Mouse (Mus musculus) mesoderm, embryonic 11.5 days (tissue): Measurements from ENCODE around the gene Trpc2.
A peak's percentile ranks its signal among the peaks of the same experiment; 100 is the strongest.
"Not testable (repeated sequence)": the region's sequence is repeated elsewhere in the genome, so short reads cannot be mapped to it uniquely, and the experiment has no call there.

Experiments
- DNase-seq: peaks from one replicate; pipeline ENCODE4 v3.0.0-alpha.2; 2012; ENCODE audit warnings: low read depth, low spot score

The Trpc2 gene

GRCm38 (mm10) chr7:102082816-102083215, at the start of gene Trpc2:
Trpc2 (plus strand) TSS chr7:102083116.
- DNase-seq = no peak

GRCm38 (mm10) chr7:102034904-102035303, 48.0 kb upstream of the Trpc2 start:
- DNase-seq = no peak

GRCm38 (mm10) chr7:102035534-102035933, 47.4 kb upstream of the Trpc2 start:
- DNase-seq = no peak

GRCm38 (mm10) chr7:102037318-102037717, 45.6 kb upstream of the Trpc2 start:
- DNase-seq = no peak

GRCm38 (mm10) chr7:102042314-102042713, 40.6 kb upstream of the Trpc2 start:
- no peak for DNase-seq

GRCm38 (mm10) chr7:102048524-102048923, 34.4 kb upstream of the Trpc2 start:
- DNase-seq = not testable (repeated sequence)

- no peak for DNase-seq
Observed at GRCm38 (mm10) chr7:102061353-102061752, 21.6 kb upstream of the Trpc2 start.

- DNase-seq = no peak
Observed at GRCm38 (mm10) chr7:102062203-102062602, 20.7 kb upstream of the Trpc2 start.

GRCm38 (mm10) chr7:102063891-102064290, 19.0 kb upstream of the Trpc2 start:
- no peak for DNase-seq

GRCm38 (mm10) chr7:102064655-102065045, 18.3 kb upstream of the Trpc2 start:
- DNase-seq = no peak

GRCm38 (mm10) chr7:102065046-102065891, 17.6 kb upstream of the Trpc2 start, which contains the start of the genes Rnf121, Xndc1 and Xntrpc:
Rnf121 (minus strand) TSS chr7:102065469.
Xndc1 (plus strand) TSS chr7:102065511.
Xntrpc (plus strand) TSS chr7:102065713.
- peak; percentile 91 for DNase-seq

GRCm38 (mm10) chr7:102066363-102066762, 16.6 kb upstream of the Trpc2 start:
- DNase-seq = no peak

- DNase-seq = peak; percentile 37
Observed at GRCm38 (mm10) chr7:102076714-102077296, 6.1 kb upstream of the Trpc2 start.

- no peak for DNase-seq
Observed at GRCm38 (mm10) chr7:102078517-102078916, 4.4 kb upstream of the Trpc2 start.

GRCm38 (mm10) chr7:102080311-102080710, 2.6 kb upstream of the Trpc2 start:
- DNase-seq = no peak

GRCm38 (mm10) chr7:102081784-102082183, 1.1 kb upstream of the Trpc2 start:
- no peak for DNase-seq

GRCm38 (mm10) chr7:102084041-102084696, 1.3 kb downstream of the Trpc2 start:
- DNase-seq = no peak

- no peak for DNase-seq
Observed at GRCm38 (mm10) chr7:102087336-102087735, 4.4 kb downstream of the Trpc2 start.

- DNase-seq = peak; percentile 75
Observed at GRCm38 (mm10) chr7:102099760-102100661, 17.1 kb downstream of the Trpc2 start.

GRCm38 (mm10) chr7:102100868-102101267, 18.0 kb downstream of the Trpc2 start:
- DNase-seq = no peak

GRCm38 (mm10) chr7:102101487-102101886, 18.6 kb downstream of the Trpc2 start, which contains the start of gene Art1:
Art1 (plus strand) TSS chr7:102101743.
- DNase-seq = no peak
